Mouse (Mus musculus) thymus, postnatal 10 days (tissue): ENCODE data around the gene Chd5.
A peak's percentile ranks its signal among the peaks of the same experiment; 100 is the strongest.

Source experiments
- DNase-seq, 2 experiments: peaks; one replicate each; pipeline ENCODE4 v3.0.0; 2021; ENCODE audit warnings: low spot score in 2 of 2

Gene Chd5

DNA sequence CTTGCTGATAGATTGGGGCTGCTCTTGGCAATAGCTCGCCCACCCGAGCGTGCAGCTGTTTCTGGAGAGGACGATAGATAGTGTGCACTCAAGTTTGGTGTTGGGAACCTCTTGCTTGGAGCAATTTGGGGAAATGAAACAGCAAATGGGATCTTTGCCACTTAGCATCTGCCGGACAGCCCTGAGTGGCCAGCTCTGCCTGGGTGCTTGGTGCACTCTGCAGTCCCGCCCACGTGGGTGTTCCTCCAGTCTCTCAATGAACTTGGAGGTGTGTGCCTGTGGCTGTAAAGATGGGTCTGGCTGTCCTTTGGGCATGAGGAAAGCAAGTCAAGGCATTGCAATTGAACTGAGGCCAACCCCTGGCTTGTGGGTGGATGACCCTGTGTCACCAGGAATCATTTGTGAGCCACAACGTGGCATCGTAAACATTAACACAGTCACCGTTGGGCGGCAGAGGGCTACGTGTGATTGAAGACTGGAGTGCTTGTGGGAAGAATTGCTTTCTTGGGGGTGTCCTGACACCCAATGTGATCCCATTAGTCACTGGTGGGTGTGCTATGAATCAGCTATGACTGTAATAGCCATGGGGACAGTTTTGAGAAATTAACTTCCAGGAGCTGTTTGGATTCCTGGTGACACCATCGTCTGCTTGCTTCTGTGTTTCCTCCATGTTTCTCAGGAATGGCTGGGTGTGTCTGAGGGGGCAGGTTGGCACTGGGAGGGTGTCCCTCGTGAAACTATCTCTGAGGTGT, 15.6 kb downstream of the Chd5 start:
- DNase-seq = no peak

DNA sequence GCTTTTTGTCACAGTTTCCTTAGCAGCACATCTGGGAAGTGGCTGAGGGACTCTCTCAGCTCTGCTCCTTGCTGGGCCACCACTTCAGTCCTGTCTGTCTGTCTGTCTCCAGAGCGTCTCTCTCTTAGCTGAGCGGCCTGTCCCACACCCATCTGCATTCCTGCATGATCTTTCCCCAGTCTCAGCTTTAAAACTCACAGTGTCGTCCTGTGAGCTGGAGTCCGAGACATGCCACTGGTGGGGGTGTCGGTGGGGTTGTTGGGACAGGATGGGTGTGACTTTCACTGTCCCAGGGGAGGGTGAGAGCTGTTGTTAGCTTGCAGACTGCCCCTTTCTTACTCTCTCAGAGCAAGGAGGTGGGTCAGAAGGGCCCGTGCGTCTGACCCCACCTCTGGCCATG, 17.2 kb downstream of the Chd5 start:
- no peak for DNase-seq

DNA sequence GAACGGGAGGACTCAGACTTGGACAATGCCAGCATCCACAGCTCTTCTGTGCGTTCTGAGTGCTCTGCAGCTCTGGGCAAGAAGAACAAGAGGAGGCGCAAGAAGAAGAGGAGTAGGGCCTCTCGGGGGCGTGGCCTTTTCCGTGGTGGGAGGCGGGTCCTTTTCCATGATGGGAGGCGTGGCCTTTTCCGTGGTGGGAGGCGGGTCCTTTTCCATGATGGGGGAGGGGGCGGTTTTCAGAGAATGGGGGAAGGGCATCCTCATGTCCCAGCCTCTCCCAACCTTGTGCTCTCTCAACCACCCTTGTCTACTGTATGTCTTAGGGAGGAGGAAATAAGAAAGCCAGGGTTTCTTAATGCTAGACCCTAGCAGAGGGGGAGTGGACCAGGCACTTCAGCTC, 21.2 kb downstream of the Chd5 start:
- DNase-seq = no peak

DNA sequence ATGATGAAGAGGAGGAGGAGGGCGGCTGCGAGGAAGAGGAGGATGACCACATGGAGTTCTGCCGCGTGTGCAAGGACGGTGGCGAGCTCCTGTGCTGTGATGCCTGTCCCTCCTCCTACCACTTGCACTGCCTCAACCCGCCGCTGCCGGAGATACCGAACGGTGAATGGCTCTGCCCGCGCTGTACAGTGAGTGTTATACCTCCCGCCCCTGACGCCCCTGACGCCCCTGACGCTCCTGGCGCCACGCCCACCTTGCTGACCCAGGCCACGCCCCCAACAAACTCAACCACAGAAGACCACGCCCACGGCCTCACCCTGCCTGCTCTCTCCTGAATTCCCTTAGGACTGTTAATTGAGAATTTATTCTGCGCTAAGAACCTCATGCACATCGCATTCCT, 22.4 kb downstream of the Chd5 start:
- DNase-seq = peak in 1 of 2 experiments; percentile 25

DNA sequence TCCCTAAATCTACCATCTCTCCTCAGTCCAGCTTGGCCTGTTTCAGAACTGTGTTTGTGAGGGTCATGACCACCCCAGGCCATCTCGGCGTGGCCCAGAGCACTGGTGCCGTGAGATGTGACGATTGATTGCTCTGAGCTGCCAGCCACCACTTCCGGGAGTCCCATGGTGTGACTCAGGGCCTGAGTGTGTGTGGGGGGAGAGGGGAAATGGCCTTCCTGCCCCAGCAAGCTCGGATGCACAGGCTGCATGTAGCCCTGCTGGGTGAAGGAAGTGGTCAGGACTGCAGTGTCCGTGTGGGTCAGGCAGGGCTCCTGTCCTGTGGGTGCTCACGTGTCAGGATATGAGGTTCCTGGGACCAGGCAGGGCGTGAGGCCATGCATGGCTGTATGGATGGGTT, 23.7 kb downstream of the Chd5 start:
- DNase-seq = no peak

DNA sequence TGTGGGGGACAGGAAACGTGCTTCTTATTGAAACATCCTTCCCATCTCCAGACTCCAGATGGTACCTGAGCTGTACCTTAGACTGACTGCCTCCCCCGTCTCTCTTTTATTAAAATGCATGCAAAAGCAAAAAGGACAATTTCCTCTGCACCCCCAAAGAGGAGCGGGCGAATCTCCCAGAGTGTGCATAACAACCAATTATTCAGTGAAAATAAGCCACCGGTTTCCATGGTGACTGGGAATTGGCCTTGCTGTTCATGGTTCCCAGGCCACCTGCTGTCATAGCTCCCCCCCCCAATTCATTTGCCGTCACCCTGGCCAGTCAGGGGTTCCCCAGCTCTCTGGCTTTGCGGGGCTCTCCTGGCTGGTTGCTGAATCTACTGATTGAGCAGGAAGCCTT, 26.8 kb downstream of the Chd5 start:
- no peak for DNase-seq

DNA sequence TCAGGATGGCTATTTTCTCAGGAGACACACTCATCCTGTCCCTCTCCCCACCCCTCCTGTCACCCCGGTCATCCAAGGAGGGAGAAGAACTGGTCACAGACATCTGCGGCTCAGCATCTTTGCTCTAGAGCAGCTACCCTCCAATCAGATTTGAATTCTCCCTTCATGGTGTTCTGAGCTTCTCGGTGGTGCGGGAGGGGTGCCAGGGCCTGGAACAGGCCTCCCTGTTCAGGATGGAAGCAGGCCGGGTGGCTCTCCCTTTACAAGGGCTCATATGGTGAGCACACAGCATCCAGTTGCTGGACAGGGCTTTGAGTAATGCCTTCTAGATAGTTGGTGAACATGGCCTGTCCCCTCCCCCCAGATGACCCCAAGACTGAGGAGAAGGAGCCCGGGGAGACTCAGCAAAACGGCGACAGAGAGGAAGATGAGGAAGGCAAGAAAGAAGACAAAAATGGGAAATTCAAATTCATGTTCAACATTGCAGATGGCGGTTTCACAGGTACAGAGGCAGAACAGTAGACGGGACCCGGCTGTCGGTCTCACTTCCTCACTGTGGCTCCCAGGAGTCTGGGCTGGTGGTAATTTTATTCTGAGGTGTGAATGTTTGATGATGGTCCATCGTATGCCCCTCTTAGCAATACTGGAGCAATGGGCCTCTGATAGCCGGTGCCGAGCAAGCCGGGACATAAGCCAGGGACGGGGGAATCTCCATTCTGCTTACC, 44.2 kb downstream of the Chd5 start:
- DNase-seq = no peak

DNA sequence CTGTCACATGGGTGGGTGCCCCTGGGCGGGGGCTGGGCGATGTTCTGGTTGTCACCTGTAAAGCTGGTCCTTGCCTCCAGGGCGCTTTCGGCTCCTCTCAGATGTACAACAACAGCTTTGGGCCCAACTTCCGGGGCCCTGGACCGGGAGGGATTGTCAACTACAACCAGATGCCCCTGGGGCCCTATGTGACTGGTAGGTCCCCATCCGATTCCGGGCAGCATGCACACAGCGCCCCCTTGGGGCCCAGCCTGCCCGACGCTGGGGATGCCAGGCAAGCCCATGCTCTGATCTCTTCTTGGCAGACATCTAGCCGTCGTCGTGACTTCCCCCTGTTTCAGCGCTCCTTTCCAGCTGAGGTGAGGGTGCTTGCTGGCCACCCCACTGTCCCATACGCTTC, 47.2 kb downstream of the Chd5 start:
- peak; percentile 9 to 28 for DNase-seq

DNA sequence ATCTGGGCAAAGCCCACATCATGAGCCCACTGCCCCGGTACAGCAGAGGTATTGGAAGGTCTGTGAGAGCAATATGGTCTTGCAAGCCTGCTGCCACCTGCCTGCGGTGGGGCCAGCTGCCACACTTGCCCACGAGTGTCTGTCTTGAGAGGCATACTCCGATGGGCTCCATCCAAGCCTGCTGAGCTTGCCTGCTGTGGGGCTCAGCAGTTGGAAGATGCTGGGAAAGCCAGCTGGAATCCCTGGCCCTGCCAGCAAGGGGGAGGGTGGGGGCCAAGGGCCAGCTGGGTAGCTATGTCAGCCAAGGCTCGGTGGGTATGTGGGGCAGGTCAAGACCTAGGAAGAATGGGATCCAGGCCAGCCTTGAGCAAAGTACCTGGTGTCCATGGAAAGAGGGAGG, 53.7 kb downstream of the Chd5 start:
- DNase-seq = no peak

DNA sequence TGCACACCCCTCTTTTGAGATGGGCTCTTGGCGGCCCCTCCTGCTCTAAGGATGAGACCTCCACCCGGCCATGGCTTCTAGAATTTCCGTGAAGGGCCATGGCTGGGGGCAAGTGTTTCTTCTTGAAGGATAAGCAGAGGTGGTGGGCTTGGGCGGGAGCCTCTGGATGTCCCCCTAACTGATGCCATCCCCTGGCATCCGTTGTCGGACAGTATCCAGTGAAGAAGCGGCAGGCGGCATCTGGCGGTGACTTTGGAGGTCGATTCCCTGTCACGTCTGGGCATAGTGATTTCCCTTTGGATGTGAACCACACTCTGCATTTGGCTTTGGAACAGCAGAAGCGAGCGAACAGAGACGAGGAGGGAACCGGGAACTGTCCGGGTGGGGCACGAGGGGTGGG, 54.2 kb downstream of the Chd5 start:
- DNase-seq = no peak

DNA sequence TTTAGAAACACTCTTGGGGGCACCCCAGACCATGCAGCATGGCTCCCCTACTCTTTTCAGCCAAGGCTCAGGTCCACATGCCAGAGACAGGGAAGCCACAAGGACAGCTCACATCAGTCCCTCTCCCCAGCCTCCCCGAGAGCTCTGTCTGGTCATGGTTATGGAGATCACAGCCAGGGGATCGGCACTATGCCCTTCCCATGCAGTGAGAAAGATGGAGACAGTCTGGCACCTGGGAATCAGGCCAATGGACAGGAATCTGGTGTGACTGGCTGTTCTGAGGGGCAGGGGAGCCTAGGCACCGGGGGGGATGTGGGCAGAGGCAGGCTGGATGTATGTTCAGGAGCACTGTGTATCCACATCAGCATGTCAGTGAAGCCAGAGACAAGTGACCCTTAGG, 60.5 kb downstream of the Chd5 start:
- no peak for DNase-seq

DNA sequence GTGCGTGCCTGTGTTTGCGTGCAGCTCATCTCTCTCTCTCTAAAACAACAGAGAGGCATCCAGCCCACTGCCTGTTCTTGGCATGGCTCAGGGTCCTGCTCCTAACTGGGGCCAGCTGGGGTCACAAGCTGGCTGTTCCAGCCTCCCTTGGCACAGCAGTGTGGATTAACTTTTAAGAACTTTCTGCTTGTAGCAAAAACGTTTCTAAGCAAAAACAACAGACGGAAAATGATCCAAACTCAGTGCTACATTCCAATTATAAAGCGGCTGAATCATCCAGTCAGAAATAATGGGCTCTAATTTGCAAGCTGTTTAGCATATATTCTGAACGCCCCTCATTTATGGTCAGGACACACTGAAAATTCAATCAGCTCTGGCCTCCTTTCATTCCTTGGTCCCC, 66.7 kb downstream of the Chd5 start:
- DNase-seq = no peak

DNA sequence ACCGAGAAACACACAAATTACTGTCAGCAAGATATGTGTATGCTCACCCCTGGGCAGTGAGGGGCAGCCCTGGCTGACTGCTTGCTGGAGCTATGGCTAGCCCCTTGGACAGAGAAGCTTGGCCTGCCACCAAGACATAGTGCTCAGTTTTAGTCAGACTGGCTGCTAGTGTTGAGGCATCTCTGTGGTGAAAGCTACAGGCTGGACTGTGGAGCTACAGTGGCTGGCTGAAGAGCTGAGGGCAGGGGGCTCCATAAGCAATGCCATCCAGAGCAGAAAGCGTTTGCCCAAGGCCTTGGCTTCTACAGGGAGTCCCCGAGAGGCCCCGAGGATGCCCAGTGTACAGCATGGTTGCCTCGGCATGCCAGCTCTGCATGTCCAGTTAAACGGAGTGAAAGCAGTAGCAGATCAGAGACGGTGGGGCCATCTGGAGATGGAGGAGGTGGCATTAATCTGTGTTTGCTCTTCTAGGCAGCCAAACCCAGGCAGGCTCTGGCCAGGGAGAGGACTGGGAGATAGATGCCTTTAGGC, 67.3 kb downstream of the Chd5 start:
- DNase-seq = no peak

DNA sequence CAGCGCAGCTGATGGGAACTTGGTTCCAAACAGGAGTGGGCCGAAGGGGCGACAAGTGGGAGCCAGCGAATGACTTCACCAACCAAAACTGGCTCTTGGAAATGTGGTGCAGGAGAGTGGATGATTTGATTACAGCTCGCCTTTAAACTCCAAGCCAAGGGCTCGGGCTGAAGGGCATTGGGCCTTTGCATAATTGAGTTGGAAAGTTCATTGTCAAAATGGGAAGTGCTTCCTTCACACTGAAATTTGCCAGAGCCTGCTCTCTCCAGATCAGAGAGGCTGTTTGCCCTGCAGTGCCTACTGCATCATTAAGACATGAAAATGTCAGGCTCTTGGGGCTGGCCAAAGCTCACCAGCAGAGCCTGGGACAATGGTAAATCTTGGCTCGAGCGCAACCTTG, 68.1 kb downstream of the Chd5 start:
- DNase-seq = no peak

DNA sequence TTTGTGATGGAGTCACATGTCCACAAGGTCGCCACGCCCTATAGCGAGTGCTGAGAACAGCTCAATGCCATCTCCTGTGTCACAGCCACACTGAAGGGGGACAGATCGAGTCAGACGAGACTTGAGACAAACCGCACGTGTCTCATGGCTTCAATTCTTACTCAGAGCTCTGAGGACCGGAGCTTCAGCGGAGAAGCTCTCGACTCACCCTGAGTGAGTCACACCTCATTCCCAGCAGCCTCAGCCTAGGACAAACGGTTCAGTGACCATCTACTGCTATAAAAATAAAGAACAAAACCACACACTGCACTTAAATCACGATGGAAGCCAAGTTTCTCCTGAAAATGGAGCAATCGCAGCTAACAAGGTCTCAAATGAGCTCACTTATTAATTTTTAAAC, 72.5 kb downstream of the Chd5 start:
- no peak for DNase-seq

DNA sequence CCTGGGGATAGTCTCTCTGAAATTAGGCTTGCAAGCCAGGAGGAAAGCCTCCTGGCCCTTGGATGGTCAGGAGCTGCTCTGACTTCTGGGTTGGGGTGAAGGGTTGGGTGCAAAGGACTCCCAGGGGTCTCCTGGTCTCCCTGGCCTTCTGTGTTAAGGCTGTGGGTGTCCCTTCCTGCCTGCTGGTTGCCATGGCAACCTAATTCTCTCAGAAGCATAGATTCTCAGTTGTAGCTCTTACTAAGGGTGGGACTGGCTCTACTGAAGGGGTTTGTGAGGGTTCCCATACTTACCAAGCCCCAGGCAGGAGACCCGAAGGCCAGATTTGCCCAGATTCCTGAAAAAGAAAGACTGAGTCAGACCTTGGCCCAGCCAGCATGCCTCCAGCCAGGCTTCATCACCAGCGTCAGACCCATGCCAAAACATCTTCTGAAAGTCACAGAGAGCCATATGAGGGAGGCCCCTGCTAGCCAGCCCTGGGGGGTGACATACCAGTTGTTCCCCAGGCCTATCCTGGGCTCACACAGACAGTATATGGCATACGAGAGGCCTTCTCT, 74.2 kb downstream of the Chd5 start:
- no peak for DNase-seq

DNA sequence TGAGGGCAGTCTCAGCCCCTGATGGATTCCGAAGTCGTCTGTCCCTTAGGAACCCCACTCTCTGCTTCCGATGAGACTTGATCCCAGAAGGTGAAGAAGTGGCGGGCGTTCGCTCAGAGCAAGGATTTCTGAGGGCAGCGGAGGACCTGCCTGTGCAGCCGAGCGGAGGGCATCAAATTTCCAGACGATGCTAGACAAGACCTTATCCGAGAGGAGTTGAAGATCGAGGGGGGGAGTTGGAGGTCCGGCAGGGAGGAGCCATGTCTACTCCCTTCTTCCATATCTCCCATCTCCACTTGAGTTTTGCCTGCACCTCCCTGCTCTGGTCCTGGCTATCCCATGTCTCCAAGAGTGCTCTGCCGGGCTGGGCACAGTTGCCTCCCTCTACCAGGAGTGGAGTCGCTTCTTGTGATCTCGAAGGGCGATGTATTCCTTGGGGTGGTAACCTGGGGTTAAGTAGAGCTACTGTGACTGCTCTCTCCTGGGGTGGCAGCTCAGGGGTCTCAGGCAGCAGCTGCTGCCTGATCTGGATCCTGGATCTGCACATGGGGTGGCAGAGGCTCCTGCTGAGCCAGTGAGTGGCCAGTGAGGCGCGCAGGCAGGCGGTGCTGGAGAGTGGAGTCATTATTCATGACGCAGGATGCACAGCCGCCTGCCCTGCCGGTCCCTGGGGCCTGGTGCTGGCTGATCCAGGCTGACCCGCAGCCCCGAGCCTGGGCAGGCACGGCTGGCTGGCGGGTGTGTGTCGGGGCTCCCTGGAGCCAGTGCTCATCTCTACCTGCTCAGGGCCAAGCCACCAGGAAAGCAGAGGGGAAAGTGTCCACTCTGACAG, 80.0 kb downstream of the Chd5 start:
- DNase-seq = no peak

DNA sequence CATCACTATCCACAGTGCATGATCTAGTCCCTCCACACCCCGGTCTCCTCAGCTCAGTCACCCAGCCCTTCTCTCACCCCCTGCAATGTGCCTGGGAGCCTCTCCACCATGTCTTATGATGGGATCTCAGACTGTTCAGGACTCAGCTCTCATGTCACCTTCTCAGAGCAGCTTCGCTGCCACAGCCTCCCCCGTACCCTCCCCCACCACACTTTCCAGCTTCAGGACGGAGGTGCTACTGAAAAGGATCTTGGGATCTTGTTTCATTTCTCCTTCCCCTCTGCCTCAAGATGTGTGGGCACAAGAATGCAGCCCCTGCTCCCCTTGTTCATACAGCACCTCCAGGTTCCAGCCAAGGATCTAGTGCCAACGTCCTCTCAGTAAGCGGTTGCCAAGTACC, 85.1 kb downstream of the Chd5 start:
- DNase-seq = no peak

DNA sequence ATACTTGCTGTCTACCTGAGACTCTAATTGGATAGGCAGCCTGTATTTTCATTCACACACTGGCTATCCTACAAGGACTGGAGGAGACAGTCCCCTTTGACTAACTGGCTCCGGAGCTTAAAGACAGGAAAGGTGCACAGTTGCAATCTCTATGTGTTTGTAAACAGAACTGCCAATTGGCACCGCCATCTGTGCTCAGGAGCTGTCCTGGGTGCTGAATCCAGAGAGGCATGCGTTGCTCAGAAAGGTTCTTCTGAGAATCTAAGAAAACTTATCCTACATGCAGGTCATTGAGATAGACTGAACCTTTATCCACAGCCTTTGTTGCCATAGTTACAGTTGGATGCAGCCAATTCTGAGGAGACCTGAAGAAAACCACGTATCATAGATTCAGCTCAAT, 85.9 kb downstream of the Chd5 start:
- no peak for DNase-seq

DNA sequence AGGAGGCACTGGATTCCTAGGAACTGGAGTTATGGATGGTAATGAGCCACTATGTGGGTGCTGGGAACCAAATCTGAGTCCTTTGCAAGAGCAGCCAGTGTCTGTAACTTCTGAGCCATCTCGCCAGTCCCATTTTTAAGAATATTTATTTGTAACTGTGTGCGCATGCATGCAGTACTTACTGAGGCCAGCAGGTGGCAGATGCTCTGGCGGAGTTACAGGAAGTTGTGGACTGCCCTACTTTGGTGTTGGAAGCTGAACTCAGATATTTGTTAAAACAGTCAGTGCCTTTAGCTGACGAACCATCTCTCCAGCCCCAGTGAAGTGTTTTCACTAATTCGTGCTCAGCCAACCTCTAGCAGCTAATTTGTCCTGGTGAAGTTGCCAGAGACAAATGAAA, 86.5 kb downstream of the Chd5 start:
- peak in 1 of 2 experiments; percentile 22 for DNase-seq

DNA sequence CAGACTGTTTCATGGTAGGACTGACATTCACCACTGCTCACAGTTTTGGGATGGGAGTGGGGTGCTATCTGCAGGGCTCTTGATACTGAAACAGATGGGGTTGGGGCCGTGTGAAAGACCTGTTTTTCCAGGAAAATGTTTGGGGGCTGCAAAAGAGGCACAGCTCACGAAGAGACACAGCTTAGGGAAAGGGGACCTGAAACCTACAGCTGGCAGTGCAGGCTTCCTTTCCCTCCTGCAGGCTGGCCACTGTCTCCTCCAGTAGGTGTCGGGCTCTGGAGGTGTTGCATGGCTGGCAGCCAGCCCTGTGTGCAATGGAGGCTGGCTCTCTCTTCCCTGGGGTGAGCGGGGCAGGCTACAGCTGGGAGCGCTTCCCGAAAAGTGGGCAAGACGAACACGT, 89.8 kb downstream of the Chd5 start:
- no peak for DNase-seq

DNA sequence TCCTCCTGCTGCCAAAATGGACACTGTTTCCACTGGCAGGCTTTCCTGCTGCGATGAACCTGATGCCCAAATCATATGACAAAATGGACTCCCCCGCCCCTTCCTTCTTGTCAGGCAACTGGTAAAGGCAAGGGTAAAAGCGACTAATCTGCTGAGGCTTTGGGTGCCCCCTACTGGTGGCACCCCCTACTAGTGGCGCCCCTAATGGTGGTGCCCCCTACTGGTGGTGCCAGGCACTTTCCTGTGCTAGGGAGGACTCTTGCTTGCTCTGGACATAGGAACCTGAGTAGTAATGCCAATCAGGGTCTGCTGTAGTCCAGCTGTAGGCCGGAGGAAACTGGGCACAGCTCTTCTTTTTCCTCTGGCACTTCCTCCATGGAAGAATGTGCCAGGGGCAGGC, 93.9 kb downstream of the Chd5 start:
- DNase-seq = peak in 1 of 2 experiments; percentile 48
